Mouse (Mus musculus): ENCODE measurements around the gene Ripply1.

The Ripply1 gene

DNA sequence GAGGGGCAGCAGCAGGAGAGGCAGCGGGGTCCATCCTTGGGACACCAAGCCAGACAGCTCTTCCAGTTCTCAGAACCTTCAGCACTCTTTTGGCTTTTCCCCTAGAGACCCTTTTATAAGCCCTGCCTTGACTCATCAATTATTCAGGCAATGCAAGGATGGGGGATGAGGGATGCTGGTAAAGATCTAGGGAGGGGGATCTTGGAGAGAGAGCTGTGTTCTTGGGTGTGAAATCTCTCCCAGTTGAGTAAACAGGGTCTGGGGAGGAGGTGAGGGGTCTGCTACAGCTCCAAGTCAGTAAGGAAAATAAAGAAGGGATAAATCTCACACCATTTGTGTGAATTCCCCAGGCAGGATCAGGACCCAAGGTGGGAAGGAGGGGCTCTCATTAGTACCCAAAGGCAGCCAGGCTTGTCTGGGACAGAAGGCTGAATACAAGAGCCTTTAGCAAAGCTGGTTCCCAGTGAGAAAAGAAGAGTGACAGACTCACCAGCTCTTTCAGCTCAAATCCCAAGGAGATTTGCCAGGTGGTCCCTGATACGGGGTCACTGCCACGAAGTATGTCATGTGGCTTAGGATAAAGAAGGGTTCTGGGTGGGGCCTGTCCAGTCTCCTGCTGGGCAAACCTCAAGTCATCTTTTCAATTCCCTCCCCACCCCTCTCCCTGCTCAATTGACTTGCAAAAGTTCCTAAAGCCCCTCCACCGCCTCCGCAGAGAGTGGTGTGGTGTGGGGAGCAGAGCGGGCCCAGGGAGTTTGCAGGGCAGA is at the start of gene Ripply1:
Gene Ripply1 (minus strand): TSS at position 76 of the 767 bp plus-strand sequence.
- peak; percentile 89 for DNase-seq (ENCODE audit: low read depth, low spot score)

DNA sequence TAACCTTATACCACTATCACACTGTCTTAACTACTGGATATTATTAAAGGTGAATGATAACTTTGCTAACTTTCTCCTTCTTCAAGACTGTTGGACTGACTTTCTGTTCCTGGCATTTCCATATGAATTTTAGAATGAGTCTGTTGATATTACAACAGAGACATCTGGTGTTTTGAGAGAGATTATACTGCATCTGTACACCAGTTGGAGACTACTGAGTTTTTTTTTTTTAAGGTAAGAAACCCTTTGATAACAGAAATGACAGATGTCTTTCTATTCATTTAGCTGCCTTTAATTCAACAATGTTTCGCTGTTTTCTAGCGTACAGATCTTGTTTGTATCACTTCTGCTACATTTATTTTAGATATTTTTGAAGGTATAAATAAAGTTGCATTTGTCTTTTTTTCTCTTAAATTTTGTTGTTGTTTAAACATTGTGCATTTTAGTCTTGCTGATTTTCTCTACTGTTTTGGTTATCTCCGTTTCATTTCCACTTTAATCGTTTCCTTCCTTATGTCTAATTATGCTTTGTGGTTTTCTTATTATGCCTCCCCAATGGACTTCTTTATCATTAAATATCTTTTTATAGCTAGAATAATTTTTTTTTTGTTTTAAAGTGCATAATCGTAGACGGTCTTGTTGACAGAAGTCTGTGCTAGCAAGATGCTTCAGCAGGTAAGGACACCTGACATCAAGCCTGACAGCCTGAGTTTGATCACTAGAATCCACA is 46.4 kb upstream of the Ripply1 start:
- no peak for DNase-seq (ENCODE audit: low read depth, low spot score)

DNA sequence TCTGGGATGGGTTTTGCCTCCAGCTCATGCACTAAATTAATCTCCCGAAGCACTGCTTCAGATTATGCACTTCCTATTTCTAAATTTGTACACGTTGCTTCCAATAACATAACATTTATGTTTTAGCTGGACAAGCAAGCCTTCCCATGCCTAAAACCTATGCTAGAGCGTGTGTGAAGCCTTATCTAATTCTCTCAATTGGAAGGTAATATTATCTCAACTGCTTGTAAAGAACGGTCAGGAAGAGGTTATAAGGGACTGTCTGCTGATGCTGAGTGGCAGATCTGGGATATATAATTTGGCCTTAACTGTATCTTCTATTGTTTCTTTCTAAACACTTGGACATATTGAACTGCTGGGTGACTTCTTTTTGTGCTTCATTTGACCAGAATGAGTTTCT is 44.8 kb upstream of the Ripply1 start:
- no peak for DNase-seq (ENCODE audit: low read depth, low spot score)

DNA sequence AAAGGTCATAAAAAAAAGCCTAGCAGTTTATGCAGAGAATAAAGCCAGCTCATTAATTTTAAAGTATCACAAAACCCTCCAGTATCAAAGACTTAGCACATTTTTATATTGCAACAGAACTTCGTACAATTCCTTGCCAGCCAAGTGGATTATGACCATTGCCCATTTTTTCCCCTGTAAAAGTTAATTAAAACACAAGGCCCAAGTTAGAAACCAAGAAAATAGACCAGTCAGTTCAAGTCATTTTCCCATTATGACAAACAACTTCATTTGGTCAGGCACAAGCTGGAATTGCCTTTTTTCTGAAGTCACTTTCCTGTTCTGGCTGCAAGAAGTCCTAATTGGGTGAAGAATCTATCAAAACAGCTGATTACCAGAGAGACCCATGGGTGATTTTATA is 43.2 kb upstream of the Ripply1 start:
- DNase-seq (ENCODE audit: low read depth, low spot score): no peak

DNA sequence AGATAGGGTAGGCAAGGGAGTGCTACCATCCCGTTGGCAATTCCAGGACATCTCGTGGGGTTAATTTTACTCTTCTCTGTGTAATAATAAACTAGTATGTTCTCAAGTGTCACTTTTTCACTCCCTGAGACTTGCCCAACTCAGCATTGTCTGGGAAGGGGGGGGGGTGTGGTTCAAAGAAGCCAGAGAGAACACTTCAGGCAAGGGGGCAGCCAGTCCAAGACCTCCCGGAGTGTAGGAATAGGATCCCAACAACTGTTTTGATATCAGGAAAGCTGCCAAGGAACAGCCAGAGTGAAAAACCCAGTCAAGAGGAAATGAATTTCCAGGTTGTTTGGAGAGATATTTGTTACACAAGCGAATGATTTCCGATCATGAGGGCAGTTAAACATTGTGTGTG is 33.0 kb upstream of the Ripply1 start:
- DNase-seq (ENCODE audit: low read depth, low spot score): no peak

DNA sequence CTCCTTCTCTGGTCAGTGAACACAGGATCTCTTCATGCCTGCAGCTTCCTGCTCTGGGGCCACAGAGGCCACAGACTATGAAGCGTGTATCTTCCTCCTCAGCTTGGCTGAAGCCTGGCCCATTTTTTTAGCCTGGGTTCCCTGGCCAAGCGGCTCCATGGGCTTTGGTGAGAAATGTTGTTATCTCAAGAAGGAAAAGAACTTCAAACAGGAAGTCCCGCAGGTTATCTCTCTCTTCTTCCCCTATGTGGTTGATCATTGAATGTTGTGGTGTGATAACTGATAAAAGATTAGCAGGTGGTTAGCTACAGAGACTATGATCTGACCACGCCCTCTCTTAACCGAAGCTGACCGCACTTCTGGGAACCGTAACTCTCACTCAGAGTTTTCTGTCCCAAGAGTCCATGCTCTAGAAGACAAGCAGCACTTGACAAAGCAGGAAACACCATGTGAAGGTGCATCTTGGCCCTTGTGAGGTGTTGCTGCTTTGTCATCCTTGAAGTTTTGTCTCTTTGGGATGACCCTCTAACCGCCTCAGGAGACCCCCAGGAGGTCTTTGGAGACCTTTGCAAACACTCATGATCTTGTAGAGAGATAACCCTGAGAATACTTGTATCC is 32.0 kb upstream of the Ripply1 start:
- no peak for DNase-seq (ENCODE audit: low read depth, low spot score)

DNA sequence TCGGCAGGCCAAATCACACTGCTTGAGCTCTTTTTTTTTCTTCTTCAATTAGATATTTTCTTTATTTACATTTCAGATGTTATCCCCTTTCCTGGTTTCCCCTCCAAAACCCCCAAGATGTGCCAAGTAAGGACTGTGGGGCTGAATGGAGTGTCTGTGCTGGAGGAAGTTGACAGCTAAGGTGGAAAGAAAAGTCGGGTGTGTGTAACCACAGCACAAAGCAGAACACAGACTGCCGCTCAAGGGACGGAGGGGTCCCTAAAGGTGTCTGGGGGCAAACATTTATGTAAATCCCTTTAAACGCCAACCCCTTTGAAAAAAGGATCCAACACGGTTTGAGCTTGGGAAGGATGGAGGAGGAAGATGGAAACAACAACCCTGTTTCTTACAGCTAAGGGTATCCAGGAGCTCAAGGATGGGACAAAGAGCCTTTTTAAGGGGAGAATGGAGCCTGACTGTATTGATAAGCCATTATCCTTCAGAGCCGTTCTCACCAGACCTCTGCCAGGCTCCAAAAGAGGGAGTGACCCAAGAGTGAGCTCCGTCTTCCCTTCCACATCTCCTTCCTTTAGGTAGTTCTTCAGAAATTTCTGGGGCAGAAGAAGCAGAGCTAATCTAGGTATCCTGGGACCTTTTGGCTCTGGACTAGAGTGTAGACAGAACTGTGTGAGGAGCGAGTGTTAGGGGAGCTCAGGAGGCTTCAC is 31.3 kb upstream of the Ripply1 start:
- no peak for DNase-seq (ENCODE audit: low read depth, low spot score)

DNA sequence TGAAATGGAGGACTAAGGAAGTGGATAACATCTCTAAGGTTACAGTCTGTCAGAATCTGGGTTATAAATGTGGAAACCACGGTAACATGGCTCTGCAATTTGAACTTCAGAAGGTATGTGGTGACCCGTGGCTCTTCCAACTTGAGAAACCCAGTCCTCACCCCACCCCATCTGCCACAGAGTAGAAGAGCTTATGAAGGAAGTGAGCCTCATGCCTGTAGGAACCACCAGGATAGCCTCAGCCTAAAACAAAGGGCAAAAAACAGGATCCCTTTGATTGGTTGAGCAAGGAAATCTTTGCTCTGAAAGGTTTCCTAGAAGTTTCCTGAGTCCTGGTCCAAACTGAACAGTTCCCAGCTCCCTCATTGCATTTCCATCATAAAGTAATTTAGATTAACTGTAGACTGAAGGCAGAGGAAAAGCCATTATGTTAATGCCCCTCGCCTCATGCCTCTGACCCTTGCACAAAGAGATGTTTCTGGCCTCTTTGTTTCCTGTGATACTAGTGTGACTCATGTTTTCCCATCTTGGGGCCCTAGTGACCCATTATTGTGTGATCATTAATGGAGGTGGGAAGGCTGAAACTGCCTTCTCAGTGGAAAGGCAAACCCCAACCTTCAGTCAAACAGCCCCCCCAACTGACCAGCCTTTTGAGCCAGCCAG is 30.6 kb upstream of the Ripply1 start:
- peak; percentile 21 for DNase-seq (ENCODE audit: low read depth, low spot score)

DNA sequence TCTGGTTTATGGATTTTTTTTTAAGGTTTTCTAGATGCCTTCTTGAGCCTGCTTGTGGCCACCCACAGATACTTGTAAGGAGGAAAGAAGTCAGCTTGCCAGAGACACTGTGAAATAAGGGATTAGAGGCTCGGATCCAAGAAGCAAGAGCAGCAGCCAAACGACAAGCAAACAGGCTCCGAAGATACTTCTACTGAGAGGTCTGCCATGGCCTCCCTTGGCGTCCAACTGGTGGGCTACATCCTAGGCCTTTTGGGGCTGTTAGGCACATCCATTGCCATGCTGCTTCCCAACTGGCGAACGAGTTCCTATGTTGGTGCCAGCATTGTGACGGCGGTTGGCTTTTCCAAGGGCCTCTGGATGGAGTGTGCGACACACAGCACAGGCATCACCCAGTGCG is 26.3 kb upstream of the Ripply1 start:
- no peak for DNase-seq (ENCODE audit: low read depth, low spot score)

DNA sequence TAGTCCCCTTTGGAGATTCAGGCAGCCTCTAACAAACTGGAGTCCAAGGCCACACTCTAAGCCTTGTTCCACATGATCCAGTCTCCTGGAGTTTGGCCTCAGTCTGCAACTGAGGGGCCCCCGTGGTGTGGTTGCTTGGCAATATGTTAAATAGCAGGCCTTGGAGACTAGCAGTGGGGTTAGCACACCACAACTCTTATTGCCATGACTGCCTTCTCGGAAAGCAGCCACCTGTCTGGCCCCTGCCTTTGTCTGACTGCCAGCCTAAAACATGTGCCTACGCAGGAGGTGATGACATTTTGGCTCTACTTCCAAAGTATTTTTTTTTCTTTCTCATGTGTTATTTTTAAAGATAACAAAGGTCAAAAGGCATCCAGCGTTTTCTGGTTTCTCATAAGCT is 25.9 kb upstream of the Ripply1 start:
- no peak for DNase-seq (ENCODE audit: low read depth, low spot score)

DNA sequence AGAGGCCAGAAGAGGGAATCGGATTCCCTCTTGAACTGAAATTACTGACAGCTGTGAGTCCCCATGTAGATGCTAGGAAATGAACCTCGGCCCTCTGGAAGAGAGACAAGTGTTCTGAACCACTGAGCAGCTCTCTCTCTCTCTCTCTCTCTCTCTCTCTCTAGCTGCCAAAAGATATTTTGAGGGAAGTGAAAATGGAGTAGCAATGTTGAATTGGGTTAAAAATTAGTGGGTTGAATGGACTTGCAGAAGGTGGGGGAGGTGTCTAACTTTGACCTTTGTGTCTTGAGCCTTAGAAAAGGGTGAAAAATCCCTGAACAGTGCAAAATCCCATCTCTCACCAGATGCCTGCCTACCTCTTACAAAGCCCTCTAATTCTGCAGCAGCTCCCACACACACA is 25.2 kb upstream of the Ripply1 start:
- DNase-seq (ENCODE audit: low read depth, low spot score): no peak

DNA sequence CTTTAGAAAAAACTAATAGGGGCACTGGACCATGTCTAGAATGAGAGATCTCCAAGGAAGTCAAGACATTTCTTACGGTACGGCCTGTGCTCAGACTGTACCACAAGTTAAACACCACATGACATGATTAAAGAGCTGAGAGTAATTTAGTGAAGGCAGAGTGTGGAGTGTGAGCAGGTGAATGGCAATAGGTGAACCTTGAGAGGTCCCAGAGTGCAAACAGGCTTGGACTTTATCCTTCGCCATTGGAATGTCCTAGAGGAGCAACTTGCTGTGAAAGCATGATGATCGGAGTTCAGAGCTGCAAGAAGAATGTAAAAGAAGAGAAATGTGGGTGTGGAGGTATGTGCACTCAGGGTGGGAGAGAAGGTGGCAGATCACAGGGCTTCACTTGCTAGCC is 23.8 kb upstream of the Ripply1 start:
- no peak for DNase-seq (ENCODE audit: low read depth, low spot score)

DNA sequence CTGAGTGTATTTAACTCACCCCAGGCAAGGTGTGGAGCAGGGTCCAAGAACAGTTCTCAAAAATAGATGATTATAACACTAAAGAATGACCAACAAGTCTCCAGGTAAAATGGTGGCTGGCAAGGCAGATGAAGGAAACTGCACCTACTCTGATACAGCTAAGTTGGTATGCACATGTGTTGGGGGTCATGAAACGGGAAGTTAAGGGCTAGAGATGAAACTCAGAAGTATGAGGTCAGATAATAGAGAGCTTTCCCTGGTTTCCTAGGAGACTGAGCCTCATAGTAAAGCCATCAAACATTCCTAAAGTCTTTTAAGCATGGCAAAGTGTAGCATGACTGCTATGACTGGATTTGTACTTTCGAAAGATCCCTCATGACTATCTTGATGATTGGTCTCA is 20.9 kb upstream of the Ripply1 start:
- DNase-seq (ENCODE audit: low read depth, low spot score): no peak

DNA sequence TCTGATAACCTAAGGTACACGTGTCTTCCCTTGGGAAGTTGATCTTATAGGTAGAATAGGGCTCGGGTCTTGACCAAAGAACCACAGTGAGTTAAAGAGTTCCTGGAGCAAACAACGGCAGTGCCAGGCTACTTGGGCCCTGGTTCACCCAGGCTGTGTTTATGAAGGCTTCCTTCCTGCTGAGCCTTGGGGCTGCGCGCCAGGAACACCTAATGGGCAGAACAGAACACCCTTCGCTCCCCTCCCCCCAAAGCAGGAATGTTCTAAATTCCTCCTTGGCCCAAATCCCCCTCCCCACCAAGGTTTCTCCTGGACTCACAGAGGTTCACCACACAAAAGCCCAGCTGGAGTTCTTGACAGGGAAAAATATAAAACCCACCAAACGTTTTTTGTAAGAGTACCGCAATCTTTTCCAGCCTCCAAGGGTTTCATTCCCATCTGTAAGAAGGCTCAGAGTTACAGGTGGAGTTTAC is 18.3 kb upstream of the Ripply1 start, which contains the start of gene Cldn2:
Gene Cldn2 (plus strand): TSS at position 423 of the 473 bp plus-strand sequence.
- DNase-seq (ENCODE audit: low read depth, low spot score): no peak

DNA sequence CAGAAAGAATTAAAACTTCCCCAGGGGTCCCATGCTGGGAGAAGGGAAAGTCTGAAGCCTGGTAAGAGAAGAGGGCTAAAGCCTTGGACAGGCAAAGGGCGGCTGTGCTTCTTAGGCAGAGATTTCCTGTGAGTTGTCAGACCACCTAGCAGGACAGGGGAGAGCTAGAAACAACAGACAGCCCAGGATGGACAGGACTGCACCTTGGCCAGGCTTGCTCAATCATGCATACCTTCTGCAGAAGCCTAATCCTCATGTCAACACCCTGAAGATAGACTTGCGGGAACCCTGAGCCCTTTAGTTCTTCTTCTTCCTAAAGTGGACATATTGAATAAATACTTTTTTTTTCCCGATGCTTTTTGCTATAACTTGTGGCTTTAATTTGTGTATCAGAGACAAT is 17.8 kb upstream of the Ripply1 start:
- DNase-seq (ENCODE audit: low read depth, low spot score): no peak

DNA sequence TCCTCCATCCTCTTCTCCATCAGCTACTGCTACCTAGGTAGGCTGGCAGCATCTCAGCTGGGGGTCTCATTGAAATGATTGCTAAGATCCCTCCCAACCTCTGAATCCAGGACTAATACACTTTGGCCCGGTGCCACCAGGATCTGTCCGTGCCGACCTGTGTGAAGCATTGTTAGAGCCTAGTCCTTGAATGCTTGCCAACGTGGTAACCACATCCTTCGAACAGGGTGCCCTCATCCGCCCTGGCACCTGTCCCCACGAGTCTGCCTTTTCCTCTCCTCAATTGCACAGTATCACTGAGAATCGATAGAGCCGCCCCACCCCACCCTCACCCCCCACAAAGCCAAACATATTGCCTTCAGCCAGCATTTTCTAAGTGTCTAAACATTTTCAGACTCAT is 15.7 kb upstream of the Ripply1 start:
- no peak for DNase-seq (ENCODE audit: low read depth, low spot score)

DNA sequence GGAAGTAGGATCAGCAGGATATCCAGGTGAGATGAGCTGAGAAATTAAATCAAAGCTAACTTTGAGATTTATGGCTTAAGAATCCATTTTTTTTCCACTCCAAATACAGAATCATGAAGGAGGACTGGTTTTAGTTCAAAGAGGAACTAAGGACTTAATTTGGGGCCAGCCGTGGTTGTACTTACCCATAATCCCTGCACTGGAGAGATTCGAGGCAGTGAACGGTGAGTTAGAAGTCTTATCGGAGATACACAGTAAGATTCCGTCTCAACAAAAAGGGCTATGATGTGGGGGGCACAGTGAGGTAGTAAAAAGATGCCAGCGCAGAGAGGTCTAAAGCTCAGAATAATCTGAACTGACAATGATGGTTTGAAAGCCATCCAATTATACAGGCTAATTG is 13.9 kb upstream of the Ripply1 start:
- no peak for DNase-seq (ENCODE audit: low read depth, low spot score)

DNA sequence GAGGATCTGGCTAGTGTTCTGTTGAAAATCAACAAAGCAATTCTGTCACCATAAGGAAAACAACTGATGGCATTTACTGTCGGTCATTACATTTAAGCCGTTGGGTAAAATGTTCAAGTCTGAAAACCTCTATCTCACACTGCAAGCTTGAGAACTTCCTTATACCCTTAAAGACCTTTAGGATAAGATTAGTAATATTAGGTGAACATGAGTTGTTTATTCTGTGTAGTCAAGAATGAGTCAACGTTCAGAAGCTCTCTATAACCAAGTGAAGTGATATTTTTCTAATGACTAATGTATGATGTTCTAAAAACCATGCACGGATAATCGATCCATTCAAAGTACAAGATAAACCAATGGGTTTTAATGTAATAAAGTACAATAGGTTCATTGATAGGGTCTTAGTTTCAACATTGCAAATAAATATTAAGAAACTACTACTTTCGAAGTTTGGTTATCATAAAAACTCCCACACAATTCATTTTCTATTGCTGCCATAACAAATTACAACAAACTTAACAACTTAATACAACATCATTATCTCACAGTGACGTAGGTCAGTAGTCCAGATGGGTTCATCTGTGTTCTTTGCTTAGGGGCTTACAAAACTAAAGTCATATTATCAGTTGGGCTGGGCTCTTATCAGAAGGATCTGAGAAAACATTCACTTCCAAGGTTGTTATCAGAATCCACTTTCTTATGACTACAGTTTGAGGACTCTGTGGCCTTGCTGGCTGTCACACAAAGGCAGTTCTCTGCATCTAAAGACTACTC is 12.1 kb upstream of the Ripply1 start:
- no peak for DNase-seq (ENCODE audit: low read depth, low spot score)

DNA sequence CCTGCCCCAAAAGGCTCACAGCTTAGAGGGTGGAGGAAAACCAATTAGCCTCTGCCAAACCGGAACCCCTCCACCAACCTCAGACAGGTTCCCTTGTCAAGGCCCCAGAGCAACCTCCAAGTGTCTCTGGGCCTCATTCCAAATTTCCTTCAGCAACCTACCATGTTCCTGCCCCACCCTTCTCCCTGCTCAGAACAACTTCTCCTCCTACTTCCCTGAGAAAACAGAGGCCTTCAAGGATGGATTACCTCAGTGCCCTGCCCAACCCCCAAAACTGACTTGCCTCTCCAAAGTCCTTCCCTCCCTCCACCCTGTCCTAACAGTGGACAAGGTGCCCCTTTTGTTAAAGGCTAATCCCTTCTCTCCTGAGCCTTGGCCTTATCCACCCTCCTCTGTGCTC is 3.6 kb upstream of the Ripply1 start:
- no peak for DNase-seq (ENCODE audit: low read depth, low spot score)

DNA sequence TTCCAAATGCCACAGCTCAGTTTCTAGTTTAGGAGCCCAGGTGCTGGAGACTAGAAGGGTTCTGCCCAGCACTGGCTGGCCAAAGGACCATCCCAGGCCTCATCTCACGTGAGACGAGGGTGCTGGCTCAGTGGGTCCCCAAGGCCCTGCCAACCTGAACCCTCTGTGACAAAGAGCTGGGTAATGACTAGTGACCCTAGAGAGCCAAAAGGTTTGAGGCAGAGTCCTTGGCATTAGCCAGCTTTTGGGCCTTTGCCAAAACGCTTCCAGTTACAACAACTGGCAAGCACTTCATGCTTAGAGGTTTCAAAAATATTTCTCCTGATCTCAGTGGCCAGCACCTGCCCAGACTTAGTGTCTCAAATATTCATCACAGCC is 881 bp upstream of the Ripply1 start:
- DNase-seq (ENCODE audit: low read depth, low spot score): no peak

DNA sequence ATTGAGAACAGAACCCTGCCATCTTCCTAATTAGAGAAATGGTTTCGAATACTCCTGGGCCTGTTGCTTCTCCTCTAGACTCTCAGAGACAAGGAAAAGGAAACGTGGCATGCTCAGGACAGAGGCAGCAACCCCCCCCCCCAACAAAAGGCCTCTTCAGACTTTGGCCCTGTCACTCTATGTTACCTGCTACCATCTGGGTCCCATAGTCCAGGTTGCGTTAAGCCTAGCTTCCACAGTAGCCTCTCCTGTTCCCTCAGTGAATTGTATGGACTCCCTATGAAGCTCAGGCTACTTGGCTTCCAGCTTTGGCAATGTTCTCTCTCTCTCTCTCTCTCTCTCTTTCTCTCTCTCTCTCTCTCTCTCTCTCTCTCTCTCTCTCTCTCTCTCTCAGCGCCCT is 590 bp downstream of the Ripply1 start:
- no peak for DNase-seq (ENCODE audit: low read depth, low spot score)

All from ES-CJ7 (cell line).